ENCODE assay signal across 8 mouse cellular contexts in the genomic region with DNA sequence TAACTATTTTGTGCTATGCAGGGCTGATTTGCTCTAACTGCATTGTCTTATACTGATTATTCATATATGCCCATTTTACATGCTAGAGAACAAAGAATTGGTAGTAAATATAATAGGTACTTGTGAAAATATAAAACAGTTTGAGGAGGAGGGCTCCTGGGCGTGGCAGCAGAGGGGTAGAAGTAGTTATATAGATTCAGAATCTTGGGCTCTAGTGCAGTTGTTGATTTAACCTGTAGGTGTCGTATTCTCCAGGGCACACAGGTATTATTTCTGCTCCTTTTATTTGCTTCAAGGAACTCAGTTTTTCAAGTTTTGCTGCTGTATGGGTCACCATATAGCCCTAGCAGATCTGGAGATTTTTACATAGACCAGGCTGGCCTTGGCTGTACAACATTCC. TPM values are rescaled to one million over a fixed set of nuclear protein-coding genes. Genes with fewer than 3 reads are reported as not detected.
DNase-seq lines count a peak whose midpoint lies in the region; ATAC-seq and TF ChIP-seq lines count a peak whose summit lies in the region.

No protein-coding gene starts in this region.

- H3K9me3 ChIP-seq in hindbrain, embryonic 15.5 days = no peaks in the 10 kb centered on the region
- H3K9me3 ChIP-seq in midbrain, postnatal 0 days (ENCODE audit: low read length) = no peaks in the 10 kb centered on the region

- peak; percentile 69 for TF ChIP-seq CTCF in layer of hippocampus, adult 2 months (conservative IDR thresholded peaks at IDR 0.05)
- peak; percentile 55 for TF ChIP-seq CTCF in midbrain, postnatal 0 days (IDR thresholded peaks at IDR 0.05)

- H3K4me3 ChIP-seq in layer of hippocampus, adult 2 months = peak overlapping the region; percentile 76
- peak overlapping the region; percentile 75 for H3K4me3 ChIP-seq in hindbrain, embryonic 15.5 days
- H3K4me3 ChIP-seq in midbrain, postnatal 0 days (ENCODE audit: low read depth, low read length) = peak overlapping the region; percentile 94

- H3K4me2 ChIP-seq in hindbrain, embryonic 15.5 days = peak overlapping the region; percentile 63
- peak overlapping the region; percentile 53 for H3K4me2 ChIP-seq in midbrain, postnatal 0 days (ENCODE audit: low read depth, low read length, poor library complexity, severe bottlenecking)

- H3K4me1 ChIP-seq in hindbrain, embryonic 15.5 days (replicated peaks) = peaks cover 15% of the 10 kb centered on the region
- H3K4me1 ChIP-seq in midbrain, postnatal 0 days (ENCODE audit: insufficient read depth, low read length) = 0 out of 2 replicates have a peak, but pooled peaks cover 2% of the 10 kb centered on the region

- DNase-seq in layer of hippocampus, adult 2 months (ENCODE audit: low spot score in 2 of 2) = no peak
- DNase-seq in layer of hippocampus, postnatal 36 days = no peak
- peak; percentile 47 for DNase-seq in T-cell, adult 2 months (ENCODE audit: low spot score)
- peak; percentile 5 for DNase-seq in midbrain, postnatal 0 days (ENCODE audit: low spot score)
- no peak for DNase-seq in left cerebral cortex, adult 8-10 months (ENCODE audit: low spot score in 2 of 2)
- DNase-seq in adrenal gland, postnatal 4 days (ENCODE audit: low spot score in 2 of 2) = no peak

- peak overlapping the region; percentile 83 for H3K9ac ChIP-seq in hindbrain, embryonic 15.5 days
- H3K9ac ChIP-seq in midbrain, postnatal 0 days (replicated peaks; ENCODE audit: low read length, poor library complexity, severe bottlenecking) = peak overlapping the region; percentile 89

- 70% methylated on average over 2 of the region's 2 CpGs for WGBS in hindbrain, embryonic 15.5 days
- 77% methylated on average over 2 of the region's 2 CpGs for WGBS in midbrain, postnatal 0 days

- no peaks in the 10 kb centered on the region for H3K27me3 ChIP-seq in hindbrain, embryonic 15.5 days
- H3K27me3 ChIP-seq in midbrain, postnatal 0 days (ENCODE audit: insufficient read depth, low read length) = no peaks in the 10 kb centered on the region

- no peak overlapping the region for H3K27ac ChIP-seq in layer of hippocampus, adult 2 months
- H3K27ac ChIP-seq in hindbrain, embryonic 15.5 days (replicated peaks) = no peak overlapping the region
- no peak overlapping the region for H3K27ac ChIP-seq in midbrain, postnatal 0 days (ENCODE audit: low read depth, low read length)

- H3K36me3 ChIP-seq in hindbrain, embryonic 15.5 days = no peaks in the 10 kb centered on the region
- no peaks in the 10 kb centered on the region for H3K36me3 ChIP-seq in midbrain, postnatal 0 days (ENCODE audit: insufficient read depth, low read length)

- ATAC-seq in hindbrain, embryonic 15.5 days (ENCODE audit: low FRiP score, low read depth) = no peak
- ATAC-seq in midbrain, postnatal 0 days (ENCODE audit: low FRiP score) = no peak
- ATAC-seq in inflammation-experienced regulatory T-cells, adult 6 months = no peak

RNA-seq across cellular contexts. Expression of gene Nemp2, which starts 1.1 kb away (rescaled TPM):
- 1 to 10 TPM; 4.7 to 5.1 TPM for total RNA-seq in layer of hippocampus, adult 2 months (2021)
- total RNA-seq in layer of hippocampus, postnatal 36 days (2021) = 1 to 10 TPM; 3.7 to 4.2 TPM
- polyA plus RNA-seq in hindbrain, embryonic 15.5 days (2015; fragmentation: Nextera tagmentation; extraction: Ambion mirVana) = 4.5 and 5.9 TPM in 2 replicates
- 7.5 and 11.7 TPM in 2 replicates for total RNA-seq in midbrain, postnatal 0 days (2014; rRNA removed)
- 3.4 TPM in 2 replicates for polyA plus RNA-seq in midbrain, postnatal 0 days (2015; fragmentation: Nextera tagmentation; extraction: Ambion mirVana)
- 10 to 100 TPM; 30.0 to 40.0 (median 35.7) TPM for polyA plus RNA-seq in inflammation-experienced regulatory T-cells, adult 6 months (2017; shearing (Covaris generic))
- total RNA-seq in left cerebral cortex, adult 8-10 months (2022) = 1 to 10 TPM; 3.7 to 4.9 (median 4.3) TPM
- 1 to 10 TPM; 9.2 to 9.8 TPM for total RNA-seq in adrenal gland, postnatal 4 days (2021)

Comparison
In these comparisons a context has a peak if more than half of its experiments do, and no peak if none do; other contexts are left out.
1. DNase-seq: peak in T-cell, adult 2 months (single experiment) and midbrain, postnatal 0 days (single experiment); none in layer of hippocampus, adult 2 months (0 of 2), layer of hippocampus, postnatal 36 days (0 of 2), left cerebral cortex, adult 8-10 months (0 of 2) and adrenal gland, postnatal 4 days (0 of 2).
2. Peak in every context shown above with its lines, with median percentiles within 50 percentile points of each other: H3K4me3 ChIP-seq.